Mouse (Mus musculus): Measurements from ENCODE around the gene Ppp4r2. TPM values are rescaled to one million over a fixed set of nuclear protein-coding genes. Genes with fewer than 3 reads are reported as not detected.

Gene Ppp4r2
- 11.7 and 12.9 TPM in 2 replicates for polyA plus RNA-seq (2015; fragmentation: Nextera tagmentation; extraction: Ambion mirVana)

GRCm38 (mm10) chr6:100833355-100833754 is at the start of gene Ppp4r2:
Gene Ppp4r2 (plus strand): TSS chr6:100833622.

Other genes with a start within 250 kb of the Ppp4r2 start
- 11.3 and 11.7 TPM in 2 replicates for gene Shq1, start 162.5 kb upstream of the Ppp4r2 start, polyA plus RNA-seq (2015; fragmentation: Nextera tagmentation; extraction: Ambion mirVana)
- gene Gxylt2, start 128.9 kb upstream of the Ppp4r2 start, polyA plus RNA-seq (2015; fragmentation: Nextera tagmentation; extraction: Ambion mirVana): 0.61 and 1.1 TPM in 2 replicates